Mouse (Mus musculus) T-helper 1 cell (primary cell): Measurements from ENCODE around the gene Gmds.

ENCODE experiments used
- in situ Hi-C: fragments of 300-600 bp; cut with MboI, MseI; formaldehyde crosslinking; loops from one replicate; pipeline ENCODE4 v1.15.1; 2025; ENCODE audit warnings: high pct_unique_total_duplicates

Gmds gene

GRCm38 (mm10) chr13:31801703-31802305 lies 536.7 kb downstream of the Gmds start:
- in situ Hi-C loops: loop anchor here (5.0 kb wide), 1 partner anchor 615 kb away; no protein-coding TSS in a partner anchor

- in situ Hi-C loops: loop anchor here (5.0 kb wide), 1 partner anchor 616 kb away; no protein-coding TSS in a partner anchor
Measured at GRCm38 (mm10) chr13:31800581-31801576, 537.7 kb downstream of the Gmds start.

GRCm38 (mm10) chr13:31798075-31798474 lies 540.5 kb downstream of the Gmds start:
- in situ Hi-C loops: loop anchor here (5.0 to 10.0 kb wide), 2 partner anchors 159 to 867 kb away; no protein-coding TSS in a partner anchor

- in situ Hi-C loops: loop anchor here (5.0 to 10.0 kb wide), 2 partner anchors 160 to 867 kb away; no protein-coding TSS in a partner anchor
Measured at GRCm38 (mm10) chr13:31797346-31797745, 541.2 kb downstream of the Gmds start.

GRCm38 (mm10) chr13:31793163-31793562 lies 545.4 kb downstream of the Gmds start:
- in situ Hi-C loops: loop anchor here (10.0 kb wide), 1 partner anchor 872 kb away; no protein-coding TSS in a partner anchor

GRCm38 (mm10) chr13:31792480-31793132 lies 545.9 kb downstream of the Gmds start:
- in situ Hi-C loops: loop anchor here (10.0 kb wide), 1 partner anchor 872 kb away; no protein-coding TSS in a partner anchor

GRCm38 (mm10) chr13:31784757-31785156 lies 553.8 kb downstream of the Gmds start:
- in situ Hi-C loops: no loop called here

GRCm38 (mm10) chr13:31782063-31782462 lies 556.5 kb downstream of the Gmds start:
- in situ Hi-C loops: no loop called here

GRCm38 (mm10) chr13:31780299-31780698 lies 558.2 kb downstream of the Gmds start:
- in situ Hi-C loops: no loop called here

- in situ Hi-C loops: no loop called here
Measured at GRCm38 (mm10) chr13:31779281-31779981, 559.1 kb downstream of the Gmds start.

- in situ Hi-C loops: no loop called here
Measured at GRCm38 (mm10) chr13:31775762-31776161, 562.8 kb downstream of the Gmds start.

GRCm38 (mm10) chr13:31772882-31773281 lies 565.7 kb downstream of the Gmds start:
- in situ Hi-C loops: no loop called here
